Mouse (Mus musculus) liver (tissue): ENCODE data around the gene Slc45a1.
"Not testable (repeated sequence)": the region's sequence is repeated elsewhere in the genome, so short reads cannot be mapped to it uniquely, and the experiment has no call there.

Experiments
- DNase-seq: peaks from one replicate; pipeline ENCODE4 v3.0.0-alpha.2; 2020; ENCODE audit warnings: mixed read lengths

Slc45a1 gene

GRCm38 (mm10) chr4:150600503-150600902 is 51.5 kb downstream of the Slc45a1 start:
- not testable (repeated sequence) for DNase-seq

GRCm38 (mm10) chr4:150599119-150599992 is 52.6 kb downstream of the Slc45a1 start:
- DNase-seq, result no peak

- no peak for DNase-seq
These were observed 53.3 kb downstream of the Slc45a1 start for GRCm38 (mm10) chr4:150598686-150599085.

GRCm38 (mm10) chr4:150595991-150596390 is 56.0 kb downstream of the Slc45a1 start:
- no peak for DNase-seq

- DNase-seq, result peak; percentile 39
These were observed 56.9 kb downstream of the Slc45a1 start for GRCm38 (mm10) chr4:150595071-150595470.

GRCm38 (mm10) chr4:150594298-150594829 is 57.6 kb downstream of the Slc45a1 start:
- no peak for DNase-seq

GRCm38 (mm10) chr4:150593473-150594217 is 58.3 kb downstream of the Slc45a1 start:
- no peak for DNase-seq

GRCm38 (mm10) chr4:150592087-150592486 is 59.9 kb downstream of the Slc45a1 start:
- peak; percentile 70 for DNase-seq

- no peak for DNase-seq
These were observed 60.4 kb downstream of the Slc45a1 start for GRCm38 (mm10) chr4:150591602-150592001.

GRCm38 (mm10) chr4:150590621-150591282 is 61.2 kb downstream of the Slc45a1 start:
- no peak for DNase-seq

- no peak for DNase-seq
These were observed 63.7 kb downstream of the Slc45a1 start for GRCm38 (mm10) chr4:150588300-150588621.

- DNase-seq, result no peak
These were observed 64.2 kb downstream of the Slc45a1 start for GRCm38 (mm10) chr4:150587597-150588299.

- no peak for DNase-seq
These were observed 65.7 kb downstream of the Slc45a1 start for GRCm38 (mm10) chr4:150586275-150586674.

GRCm38 (mm10) chr4:150585800-150586199 is 66.2 kb downstream of the Slc45a1 start:
- DNase-seq, result peak; percentile 51

- no peak for DNase-seq
These were observed 68.2 kb downstream of the Slc45a1 start for GRCm38 (mm10) chr4:150583777-150584135.

- DNase-seq, result peak; percentile 47
These were observed 68.8 kb downstream of the Slc45a1 start for GRCm38 (mm10) chr4:150582966-150583776.

GRCm38 (mm10) chr4:150581931-150582723 is 69.8 kb downstream of the Slc45a1 start:
- no peak for DNase-seq
